Mouse (Mus musculus): ENCODE data around the gene Dpf3.

Dpf3 gene

GRCm38 (mm10) chr12:83211976-83212375 is 275.5 kb downstream of the Dpf3 start:
- DNase-seq (ENCODE audit: low spot score in 2 of 2): no peak

- no peak for DNase-seq (ENCODE audit: low spot score in 2 of 2)
These were observed 276.2 kb downstream of the Dpf3 start for GRCm38 (mm10) chr12:83211146-83211822.

- peak in 1 of 2 experiments; percentile 26 for DNase-seq (ENCODE audit: low spot score in 2 of 2)
These were observed 276.8 kb downstream of the Dpf3 start for GRCm38 (mm10) chr12:83210735-83211134.

GRCm38 (mm10) chr12:83210294-83210693 is 277.2 kb downstream of the Dpf3 start:
- DNase-seq (ENCODE audit: low spot score in 2 of 2): no peak

- DNase-seq (ENCODE audit: low spot score in 2 of 2): peak in 1 of 2 experiments; percentile 38
These were observed 278.1 kb downstream of the Dpf3 start for GRCm38 (mm10) chr12:83209461-83209860.

GRCm38 (mm10) chr12:83208841-83209240 is 278.7 kb downstream of the Dpf3 start:
- DNase-seq (ENCODE audit: low spot score in 2 of 2): no peak

- peak in 1 of 2 experiments; percentile 65 for DNase-seq (ENCODE audit: low spot score in 2 of 2)
These were observed 279.5 kb downstream of the Dpf3 start for GRCm38 (mm10) chr12:83208011-83208410.

GRCm38 (mm10) chr12:83207481-83207880 is 280.0 kb downstream of the Dpf3 start:
- DNase-seq (ENCODE audit: low spot score in 2 of 2): no peak

GRCm38 (mm10) chr12:83206866-83207265 is 280.6 kb downstream of the Dpf3 start:
- no peak for DNase-seq (ENCODE audit: low spot score in 2 of 2)

- no peak for DNase-seq (ENCODE audit: low spot score in 2 of 2)
These were observed 283.2 kb downstream of the Dpf3 start for GRCm38 (mm10) chr12:83204361-83204760.

GRCm38 (mm10) chr12:83201674-83202073 is 285.8 kb downstream of the Dpf3 start:
- no peak for DNase-seq (ENCODE audit: low spot score in 2 of 2)

GRCm38 (mm10) chr12:83180561-83180960 is 307.0 kb downstream of the Dpf3 start:
- DNase-seq (ENCODE audit: low spot score in 2 of 2): no peak

- DNase-seq (ENCODE audit: low spot score in 2 of 2): no peak
These were observed 307.7 kb downstream of the Dpf3 start for GRCm38 (mm10) chr12:83179860-83180259.

GRCm38 (mm10) chr12:83178770-83179169 is 308.7 kb downstream of the Dpf3 start:
- DNase-seq (ENCODE audit: low spot score in 2 of 2): no peak

GRCm38 (mm10) chr12:83169495-83170209 is 317.9 kb downstream of the Dpf3 start:
- DNase-seq (ENCODE audit: low spot score in 2 of 2): no peak

- DNase-seq (ENCODE audit: low spot score in 2 of 2): no peak
These were observed 319.2 kb downstream of the Dpf3 start for GRCm38 (mm10) chr12:83168310-83168709.

GRCm38 (mm10) chr12:83165058-83165457 is 322.5 kb downstream of the Dpf3 start:
- DNase-seq (ENCODE audit: low spot score in 2 of 2): no peak

All from cerebellum, postnatal 4 days (tissue).